Mouse (Mus musculus): ENCODE measurements around the gene Cd80. TPM values are rescaled to one million over a fixed set of nuclear protein-coding genes. Genes with fewer than 3 reads are reported as not detected.

Cd80 gene
- total and polyA plus RNA-seq, 3 experiments = 39.5 to 57.8 (median 46.2) TPM

DNA sequence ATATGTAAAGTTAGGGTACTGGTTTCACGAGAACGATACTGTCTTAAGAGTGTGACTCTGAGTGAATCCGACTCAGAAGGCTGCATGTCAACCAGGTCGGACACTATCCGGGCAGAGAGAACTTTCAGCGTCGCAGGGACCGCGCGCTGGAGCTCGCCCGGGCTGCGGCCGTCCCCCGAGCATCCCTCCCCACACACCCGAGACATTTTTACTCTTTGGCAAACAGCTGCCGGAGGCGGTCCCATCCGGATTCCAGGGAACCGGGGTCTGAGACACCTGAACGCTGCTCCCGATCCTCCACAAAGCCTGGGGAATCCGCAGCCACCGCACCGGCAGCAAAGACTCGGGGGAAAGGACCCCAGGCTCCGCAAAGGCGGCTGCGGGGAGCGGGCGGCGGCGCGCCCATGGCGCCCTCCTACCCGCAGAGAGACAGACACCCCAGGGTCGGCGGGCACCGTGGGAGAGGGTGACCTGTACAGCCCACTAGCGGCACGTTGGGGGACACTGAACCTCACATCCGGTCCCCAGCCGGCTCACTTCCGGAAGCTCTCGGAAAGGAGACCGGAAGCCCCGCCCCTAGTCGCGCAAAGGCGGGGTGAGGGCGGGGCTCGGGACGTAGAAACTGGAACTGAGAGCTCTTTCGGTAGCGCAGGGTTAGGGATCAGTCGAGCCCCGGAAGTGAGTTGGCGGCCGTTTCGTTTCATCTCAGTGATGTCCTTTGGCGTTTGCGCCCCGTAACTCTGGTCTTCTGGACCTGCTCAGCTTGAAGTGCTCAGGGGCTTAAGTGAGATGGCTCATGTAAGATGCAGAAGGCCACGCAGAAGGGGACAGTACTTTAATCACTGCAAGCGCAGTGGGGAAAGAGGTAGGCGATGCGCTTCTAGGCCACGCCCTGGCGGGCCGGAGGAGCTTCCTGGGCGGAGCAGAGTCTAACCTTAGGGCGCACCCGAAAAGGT lies 67.0 kb downstream of the Cd80 start, which contains the start of gene Timmdc1:
TSS of gene Timmdc1 (minus strand) at position 535 of the 956 bp plus-strand sequence.
- peaks cover 37 to 53% of the 10 kb centered on the region in 2 experiments for H3K36me3 ChIP-seq (replicated peaks in 1 of 2; ENCODE audit: control insufficient read depth in 1 of 2, insufficient read depth in 1 of 2, low read length in 1 of 2)
- H3K79me2 ChIP-seq (replicated peaks; ENCODE audit: control insufficient read depth, extremely low read depth, insufficient read depth, poor library complexity, severe bottlenecking) = peaks cover 33% of the 10 kb centered on the region
- peak within 1 kb of the TSS; percentile 95 for H3K27ac ChIP-seq (ENCODE audit: insufficient read depth, low read depth)
- DNase-seq (ENCODE audit: extremely low read depth) = peak; percentile 99
- dilution Hi-C loops (cut with MboI; ENCODE audit: extremely low pct_ligation_motif_present, extremely low pct_unique_long_range_greater_than_20kb, low sequenced_read_pairs) = no loop called here
- no peaks in the 10 kb centered on the region for H3K27me3 ChIP-seq (replicated peaks)
- H3K4me3 ChIP-seq (replicated peaks in 1 of 3; ENCODE audit: low read depth in 2 of 3, low read length in 2 of 3, poor library complexity in 1 of 3) = peak within 1 kb of the TSS; percentile 68 to 84 (median 72)
- in situ Hi-C loops (cut with MboI; ENCODE audit: low pct_ligation_motif_present, low pct_unique_long_range_greater_than_20kb, low sequenced_read_pairs) = loop anchor here (25.0 kb wide), 1 partner anchor 510 kb away; no protein-coding TSS in a partner anchor
- no peaks in the 10 kb centered on the region for H3K9me3 ChIP-seq (replicated peaks; ENCODE audit: low read length)
- peaks cover 5 to 42% of the 10 kb centered on the region in 2 experiments; a peak in 3 of 4 replicates for H3K4me1 ChIP-seq (ENCODE audit: control insufficient read depth in 1 of 2, insufficient read depth in 2 of 2)
- H3K4me2 ChIP-seq (ENCODE audit: insufficient read depth, low read depth, poor library complexity, severe bottlenecking) = peak within 1 kb of the TSS; percentile 99
- H3K9ac ChIP-seq (ENCODE audit: insufficient read depth, low read depth) = peak within 1 kb of the TSS; percentile 72
- peak; percentile 49; the same call in 1 of the 2 replicates for TF ChIP-seq CHD2 (IDR thresholded peaks at IDR 0.05; ENCODE audit: low read length)
- TF ChIP-seq USF2 (conservative IDR thresholded peaks at IDR 0.05; ENCODE audit: low read depth, low read length) = no peak
- peak; percentile 45; the same call in 1 of the 2 replicates for TF ChIP-seq MYC (IDR thresholded peaks at IDR 0.05; ENCODE audit: low read depth, low read length)
- no peak for TF ChIP-seq MAFK (IDR thresholded peaks at IDR 0.05; ENCODE audit: insufficient replicate concordance, low read length)
- TF ChIP-seq MXI1 (IDR thresholded peaks at IDR 0.05; ENCODE audit: low read depth, low read length) = peak; percentile 96
- TF ChIP-seq RAD21 (IDR thresholded peaks at IDR 0.05; ENCODE audit: low read depth, low read length) = no peak; the same call in 1 of the 2 replicates
- TF ChIP-seq ELF1 (IDR thresholded peaks at IDR 0.05; ENCODE audit: low read depth, low read length) = peak; percentile 96
- no peak for TF ChIP-seq PAX5 (IDR thresholded peaks at IDR 0.05; ENCODE audit: low read length)
- no peak for TF ChIP-seq E2F4 (IDR thresholded peaks at IDR 0.05; ENCODE audit: insufficient replicate concordance, low read depth, low read length)
- TF ChIP-seq IRF4 (IDR thresholded peaks at IDR 0.05; ENCODE audit: low read depth, low read length) = peak; percentile 76
- no peak for TF ChIP-seq JUND (conservative IDR thresholded peaks at IDR 0.05; ENCODE audit: low read depth, low read length)
- peak; percentile 98 for TF ChIP-seq POLR2A (IDR thresholded peaks at IDR 0.05; ENCODE audit: low read depth, low read length)
- TF ChIP-seq USF1 (IDR thresholded peaks at IDR 0.05; ENCODE audit: low read depth, low read length) = no peak
- TF ChIP-seq HCFC1 (IDR thresholded peaks at IDR 0.05; ENCODE audit: low read depth, low read length) = peak; percentile 83
- no peak for TF ChIP-seq CHD1 (IDR thresholded peaks at IDR 0.05; ENCODE audit: low read depth, low read length)
- TF ChIP-seq UBTF (IDR thresholded peaks at IDR 0.05; ENCODE audit: low read depth, low read length) = 0 out of 2 replicates have a peak, but pooled peaks have one; percentile 32
- peak; percentile 93 for TF ChIP-seq POLR2AphosphoS2 (IDR thresholded peaks at IDR 0.05; ENCODE audit: low read depth, low read length)
- TF ChIP-seq EP300 (IDR thresholded peaks at IDR 0.05; ENCODE audit: low read length) = no peak
- peak; percentile 92 for TF ChIP-seq TCF12 (IDR thresholded peaks at IDR 0.05; ENCODE audit: low read depth, low read length)
- TF ChIP-seq SMC3 (IDR thresholded peaks at IDR 0.05; ENCODE audit: low read depth, low read length) = no peak
- TF ChIP-seq KAT2A (IDR thresholded peaks at IDR 0.05; ENCODE audit: insufficient replicate concordance, low read length) = peak; percentile 77; the same call in 1 of the 2 replicates
- peak; percentile 75 for TF ChIP-seq MAX (IDR thresholded peaks at IDR 0.05; ENCODE audit: low read length)
- no peak for TF ChIP-seq ZKSCAN1 (IDR thresholded peaks at IDR 0.05; ENCODE audit: borderline replicate concordance, low read depth, low read length)
- TF ChIP-seq ZMIZ1 (IDR thresholded peaks at IDR 0.05; ENCODE audit: low read depth, low read length) = peak; percentile 43; the same call in 1 of the 2 replicates
- TF ChIP-seq MAZ (IDR thresholded peaks at IDR 0.05; ENCODE audit: low read depth, low read length) = peak; percentile 96
- TF ChIP-seq TBP (conservative IDR thresholded peaks at IDR 0.05; ENCODE audit: low read depth, low read length) = peak; percentile 87
- peak; percentile 66 for TF ChIP-seq MEF2A (IDR thresholded peaks at IDR 0.05; ENCODE audit: borderline replicate concordance, low read depth, low read length)
- no peak for TF ChIP-seq ZC3H11A (IDR thresholded peaks at IDR 0.05; ENCODE audit: low read depth, low read length)
- peak; percentile 93 for TF ChIP-seq NELFE (IDR thresholded peaks at IDR 0.05; ENCODE audit: low read depth, low read length)
- peak; percentile 50; the same call in 1 of the 2 replicates for TF ChIP-seq ZNF384 (IDR thresholded peaks at IDR 0.05; ENCODE audit: low read depth, low read length)
- TF ChIP-seq SIN3A (IDR thresholded peaks at IDR 0.05; ENCODE audit: low read length) = peak; percentile 76
- TF ChIP-seq CTCF (conservative IDR thresholded peaks at IDR 0.05 in 1 of 2, IDR thresholded peaks at IDR 0.05 in 1 of 2; ENCODE audit: low read depth in 2 of 2, low read length in 2 of 2) = peak in 1 of 2 experiments; percentile 34; a peak in 1 of 4 replicates
- no peak for TF ChIP-seq RCOR1 (conservative IDR thresholded peaks at IDR 0.05; ENCODE audit: low read depth, low read length)
- no peak for TF ChIP-seq JUN (IDR thresholded peaks at IDR 0.05; ENCODE audit: insufficient read depth, low read depth, low read length)
- peak; percentile 66 for TF ChIP-seq BHLHE40 (IDR thresholded peaks at IDR 0.05; ENCODE audit: low read depth, low read length)
- peak; percentile 47; the same call in 1 of the 2 replicates for TF ChIP-seq NRF1 (IDR thresholded peaks at IDR 0.05; ENCODE audit: low read depth, low read length)
- peak; percentile 27; the same call in 1 of the 2 replicates for TF ChIP-seq ETS1 (conservative IDR thresholded peaks at IDR 0.05; ENCODE audit: low read depth, low read length)
